Mouse (Mus musculus) kidney, adult 2 months (tissue): ENCODE results near the gene Mettl27.

Experiments
- CTCF ChIP-seq: fragments of 200-500 bp; conservative IDR thresholded peaks from 2 replicates; pipeline ENCODE4 v1.5.1; 2011; ENCODE audit warnings: low read depth, mild to moderate bottlenecking, control low read depth, low read length, moderate library complexity, mixed read lengths; ENCODE audit not compliant: insufficient read depth, insufficient read length
- POLR2A ChIP-seq: fragments of 200-500 bp; IDR thresholded peaks from one replicate; pipeline ENCODE4 v1.6.1; 2011; ENCODE audit warnings: low read depth, low read length, control low read depth

GRCm38 (mm10) chr5:134915311-134915710 is 16.9 kb upstream of the Mettl27 start, which contains the start of gene Cldn13:
- TF ChIP-seq POLR2A (no peak), CTCF (no peak)
